Mouse (Mus musculus): ENCODE data around the gene Rimbp2. TPM values are rescaled to one million over a fixed set of nuclear protein-coding genes. Genes with fewer than 3 reads are reported as not detected.
"Not testable (repeated sequence)": the region's sequence is repeated elsewhere in the genome, so short reads cannot be mapped to it uniquely, and the experiment has no call there.

The Rimbp2 gene
- total RNA-seq (2021) = 10 to 100 TPM; 91.4 to 98.4 TPM
- long read RNA-seq, full-length matches to known transcripts = 1 of 44 reads
- long read RNA-seq, partial matches to known transcripts = 2 of 44 reads
- long read RNA-seq, other reads (novel, unspliced or antisense) = 41 of 44 reads

DNA sequence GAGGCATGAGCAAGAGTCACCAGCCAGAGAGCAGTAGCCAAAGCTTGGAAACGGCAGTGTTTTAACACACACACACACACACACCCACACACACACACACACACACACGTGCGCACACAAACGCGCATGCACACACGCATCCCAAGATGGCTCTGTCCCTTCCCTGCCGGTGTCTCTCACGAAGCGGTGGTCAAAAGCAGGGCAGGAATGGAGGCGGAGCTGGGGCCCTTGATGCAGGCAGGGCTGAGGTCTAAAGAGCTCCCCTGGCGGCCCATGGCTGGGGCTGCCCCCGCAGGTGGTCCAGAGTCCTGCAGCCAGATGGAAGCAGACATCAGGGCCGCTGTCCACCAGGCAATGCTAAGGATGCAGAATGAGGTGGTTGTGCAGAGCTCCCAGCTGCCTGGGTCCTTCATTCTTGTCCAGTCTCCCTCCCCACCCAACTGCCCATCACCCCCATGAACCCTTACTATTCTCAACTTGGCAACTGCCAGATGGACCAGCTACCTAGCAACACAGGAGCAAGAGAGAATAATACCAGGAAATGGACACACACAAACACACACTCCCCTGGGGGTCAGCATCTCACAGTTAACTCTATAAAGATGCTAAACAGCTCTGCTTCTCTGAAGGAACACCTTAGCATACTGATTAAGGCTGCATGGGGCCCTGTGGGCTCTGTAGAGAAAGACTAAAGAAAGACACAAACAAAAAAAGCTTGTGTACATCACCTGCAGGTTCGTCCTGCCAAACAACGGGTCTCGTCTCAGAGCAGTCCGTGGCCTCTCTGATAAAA is at the start of gene Rimbp2:
TSS of gene Rimbp2 (minus strand) at position 209 of the 793 bp plus-strand sequence.
- peak; percentile 64 to 68 for DNase-seq (ENCODE audit: low spot score in 2 of 2)

GRCm38 (mm10) chr5:129002571-129003011 is 49.3 kb upstream of the Rimbp2 start:
- DNase-seq (ENCODE audit: low spot score in 2 of 2) = no peak

DNA sequence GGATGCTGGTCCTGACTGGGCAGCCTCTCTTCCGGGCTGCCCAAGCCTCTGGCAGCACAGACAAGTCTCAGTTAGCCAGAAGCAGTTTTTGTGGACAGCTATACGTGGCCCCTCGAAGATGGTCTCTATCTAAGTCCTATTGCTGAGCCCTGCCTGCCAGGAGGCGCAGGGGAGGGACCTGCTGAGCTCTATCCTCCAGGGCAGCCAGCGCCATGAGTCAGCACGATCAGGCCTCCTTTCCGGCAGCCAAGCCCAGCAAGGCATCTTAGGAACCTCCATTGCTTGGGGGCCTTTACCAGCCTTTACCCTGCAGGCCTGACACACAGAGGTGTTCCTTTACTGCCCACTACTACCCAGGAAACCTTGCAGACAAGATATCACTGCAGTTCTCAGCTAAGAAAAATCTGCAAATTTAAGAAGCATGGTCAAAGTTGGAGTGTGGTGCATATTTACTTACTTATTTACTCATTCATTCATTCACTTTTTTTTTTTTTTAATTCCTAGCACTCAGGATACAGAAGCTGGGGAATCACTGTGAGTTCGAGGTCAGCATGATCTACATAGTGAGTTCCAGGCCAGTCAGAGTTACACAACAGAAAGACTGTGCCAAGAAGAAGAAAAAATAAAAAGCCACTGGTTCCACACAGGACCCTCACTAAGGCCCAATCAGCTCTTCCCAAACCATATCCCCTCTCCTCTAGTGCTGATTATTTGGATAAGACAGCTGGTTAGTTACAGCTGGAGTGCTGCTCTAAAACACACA is 47.6 kb upstream of the Rimbp2 start:
- no peak for DNase-seq (ENCODE audit: low spot score in 2 of 2)

GRCm38 (mm10) chr5:128987141-128987954 is 34.1 kb upstream of the Rimbp2 start:
- DNase-seq (ENCODE audit: low spot score in 2 of 2) = no peak

DNA sequence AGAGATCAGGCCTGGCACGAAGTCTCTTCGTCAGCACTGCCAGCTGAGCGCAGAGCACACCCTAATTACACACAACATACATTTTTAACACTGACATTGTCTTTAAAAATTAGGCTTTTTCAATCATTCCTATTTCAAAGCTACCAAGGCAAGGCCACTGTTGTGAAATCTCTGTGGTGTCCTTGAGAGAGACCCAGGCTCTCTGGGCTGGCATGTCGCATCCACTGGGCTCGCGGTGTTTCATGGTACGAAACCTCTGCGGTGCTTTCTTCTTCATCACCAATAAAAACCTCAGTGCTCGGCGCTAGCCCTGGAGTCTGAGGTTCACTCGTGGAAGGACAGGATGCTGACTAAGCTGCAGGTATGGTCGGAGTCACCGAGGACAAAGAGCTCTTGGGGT is 32.7 kb upstream of the Rimbp2 start:
- DNase-seq (ENCODE audit: low spot score in 2 of 2) = no peak

- DNase-seq (ENCODE audit: low spot score in 2 of 2) = no peak
Observed at GRCm38 (mm10) chr5:128984536-128984935, 31.2 kb upstream of the Rimbp2 start.

- DNase-seq (ENCODE audit: low spot score in 2 of 2) = peak; percentile 73 to 74
Observed at GRCm38 (mm10) chr5:128981607-128982006, 28.3 kb upstream of the Rimbp2 start.

DNA sequence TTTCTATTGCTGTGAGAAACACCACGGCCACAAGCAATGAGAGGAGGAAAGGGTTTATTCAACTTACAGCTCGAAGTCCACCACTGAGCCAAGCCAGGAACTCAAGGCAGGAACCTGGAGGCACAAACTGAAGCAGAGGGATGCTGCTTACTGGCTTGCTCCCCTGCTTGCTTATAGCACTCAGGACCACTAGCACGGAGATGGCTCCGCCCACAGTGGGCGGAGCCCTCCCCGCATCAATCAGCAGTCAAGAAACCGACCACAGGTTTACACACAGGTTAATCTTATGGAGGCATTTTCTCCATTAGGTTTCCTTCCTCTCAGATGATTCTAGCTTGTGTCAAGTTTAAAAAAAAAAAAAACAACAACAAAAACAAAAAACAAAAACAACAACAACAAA is 27.6 kb upstream of the Rimbp2 start:
- DNase-seq (ENCODE audit: low spot score in 2 of 2) = no peak

- no peak for DNase-seq (ENCODE audit: low spot score in 2 of 2)
Observed at GRCm38 (mm10) chr5:128978957-128979356, 25.7 kb upstream of the Rimbp2 start.

GRCm38 (mm10) chr5:128977466-128977865 is 24.2 kb upstream of the Rimbp2 start:
- DNase-seq (ENCODE audit: low spot score in 2 of 2) = not testable (repeated sequence)

DNA sequence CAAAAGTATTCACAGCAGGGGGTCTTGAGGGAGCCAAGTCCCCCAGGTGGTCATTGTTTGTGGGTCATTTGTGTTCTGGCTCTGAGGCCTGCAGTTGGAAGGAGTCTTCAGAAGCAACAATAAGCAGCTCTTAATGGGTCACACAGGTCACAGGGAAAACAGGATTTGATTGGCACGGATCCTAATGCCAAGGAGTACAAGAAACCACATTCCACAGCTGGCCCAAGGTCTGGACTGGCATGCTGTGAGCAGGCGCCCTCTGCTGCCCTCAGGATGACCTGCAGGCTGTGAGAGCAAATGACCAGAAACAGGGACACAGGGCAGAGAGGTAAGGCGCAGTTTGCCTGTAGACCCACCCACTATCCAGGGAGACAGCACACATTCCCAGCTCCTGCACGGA is 23.0 kb upstream of the Rimbp2 start:
- DNase-seq (ENCODE audit: low spot score in 2 of 2) = peak in 1 of 2 experiments; percentile 46

- DNase-seq (ENCODE audit: low spot score in 2 of 2) = peak; percentile 86 to 89
Observed at GRCm38 (mm10) chr5:128971298-128971697, 18.0 kb upstream of the Rimbp2 start.

- DNase-seq (ENCODE audit: low spot score in 2 of 2) = no peak
Observed at GRCm38 (mm10) chr5:128970878-128971277, 17.6 kb upstream of the Rimbp2 start.

GRCm38 (mm10) chr5:128964353-128964752 is 11.1 kb upstream of the Rimbp2 start:
- DNase-seq (ENCODE audit: low spot score in 2 of 2) = no peak

GRCm38 (mm10) chr5:128958916-128959315 is 5.6 kb upstream of the Rimbp2 start:
- no peak for DNase-seq (ENCODE audit: low spot score in 2 of 2)

GRCm38 (mm10) chr5:128954371-128954770 is 1.1 kb upstream of the Rimbp2 start:
- peak; percentile 53 to 59 for DNase-seq (ENCODE audit: low spot score in 2 of 2)

DNA sequence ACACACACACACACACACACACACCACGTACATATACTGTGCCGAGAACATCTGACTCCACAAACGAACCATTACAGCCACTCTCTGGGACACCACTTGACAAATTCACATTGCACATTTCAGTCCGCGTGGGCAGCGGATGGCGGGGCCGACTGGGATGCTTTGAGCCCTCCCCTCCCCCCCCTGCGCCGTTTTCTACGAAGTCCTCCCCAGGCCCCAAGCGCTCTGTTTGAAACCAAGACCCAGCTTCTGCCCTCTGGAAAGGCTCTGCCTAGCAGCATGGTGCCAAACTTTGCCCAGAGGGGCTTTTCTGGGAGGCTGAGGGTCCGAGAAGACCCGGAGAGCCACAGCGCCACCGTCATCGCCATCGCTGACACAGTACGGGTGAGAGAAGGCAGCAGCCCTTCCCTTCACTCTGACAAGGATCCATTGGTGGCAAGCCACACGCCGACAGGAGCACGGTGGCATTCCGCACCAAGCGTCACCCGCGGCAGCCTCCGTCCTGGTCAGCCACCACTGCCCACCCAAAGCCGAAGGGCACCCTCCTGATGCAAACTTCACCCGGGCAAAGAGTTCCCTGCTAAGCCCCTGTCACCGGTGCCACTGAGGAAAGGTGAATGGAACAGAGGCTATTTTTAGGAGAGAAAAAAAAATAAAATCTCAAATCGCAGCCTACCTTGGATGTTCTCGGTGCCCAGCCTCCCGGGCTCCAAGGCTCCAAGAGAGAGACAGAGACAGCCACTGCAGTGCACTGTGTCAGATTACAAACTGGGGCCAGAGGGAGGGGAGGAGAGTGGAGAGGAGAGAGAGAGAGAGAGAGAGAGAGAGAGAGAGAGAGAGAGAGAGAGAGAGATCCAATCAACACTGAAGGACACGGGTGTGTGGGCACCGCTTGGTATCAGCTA is 743 bp downstream of the Rimbp2 start:
- DNase-seq (ENCODE audit: low spot score in 2 of 2) = peak; percentile 46 to 62

- DNase-seq (ENCODE audit: low spot score in 2 of 2) = no peak
Observed at GRCm38 (mm10) chr5:128951472-128951871, 1.8 kb downstream of the Rimbp2 start.

DNA sequence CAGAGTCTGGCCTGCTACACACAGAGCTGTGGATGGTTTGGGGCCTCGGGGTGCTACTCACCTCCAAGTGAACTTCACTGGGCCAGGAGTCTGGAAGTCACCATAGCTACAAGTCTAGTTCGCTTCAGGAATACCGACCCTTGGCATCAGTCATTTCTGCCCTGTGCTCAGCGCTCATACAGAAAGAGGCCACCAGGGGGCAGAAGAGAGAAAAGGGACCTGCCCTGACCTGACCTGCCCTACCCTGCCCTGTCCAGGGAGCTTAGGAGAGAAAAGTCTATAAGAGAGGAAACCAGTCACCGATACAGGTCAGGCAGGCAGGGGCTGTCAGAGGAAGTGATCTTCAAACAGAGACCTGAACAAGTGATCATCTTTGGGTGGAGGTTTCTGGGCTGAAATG is 6.2 kb downstream of the Rimbp2 start:
- no peak for DNase-seq (ENCODE audit: low spot score in 2 of 2)

GRCm38 (mm10) chr5:128940436-128940835 is 12.8 kb downstream of the Rimbp2 start:
- DNase-seq (ENCODE audit: low spot score in 2 of 2) = no peak
